Mouse (Mus musculus) hindbrain, embryonic 14.5 days (tissue): Measurements from ENCODE around the gene Baz2b. TPM values are rescaled to one million over a fixed set of nuclear protein-coding genes. Genes with fewer than 3 reads are reported as not detected.

ENCODE experiments used
- ATAC-seq: fragments of 200-750 bp; cut with Nextera tagmentation; 2 replicates; pipeline ENCODE4 v1.8.0; 2017; ENCODE audit warnings: moderate number of reproducible peaks, mild to moderate bottlenecking, moderate TSS enrichment, moderate library complexity; ENCODE audit not compliant: low FRiP score
- DNase-seq: peaks from one replicate; pipeline ENCODE4 v3.0.0-alpha.2; 2015; ENCODE audit warnings: low spot score
- H3K27ac ChIP-seq: fragments of 300-500 bp; sonication (generic); 2 replicates; pipeline ENCODE4 v1.5.1; 2014; ENCODE audit warnings: mild to moderate bottlenecking, moderate library complexity
- H3K27me3 ChIP-seq: fragments of 300-500 bp; sonication (generic); 2 replicates; pipeline ENCODE4 v1.6.1; 2014; ENCODE audit warnings: mild to moderate bottlenecking, low read length, mixed read lengths; ENCODE audit not compliant: control insufficient read depth, insufficient read depth
- H3K36me3 ChIP-seq: fragments of 300-500 bp; sonication (generic); replicated peaks from 2 replicates; pipeline ENCODE4 v1.6.1; 2014; ENCODE audit not compliant: control insufficient read depth, insufficient read depth
- H3K4me1 ChIP-seq: fragments of 300-500 bp; sonication (generic); replicated peaks from 2 replicates; pipeline ENCODE4 v1.6.1; 2014; ENCODE audit warnings: antibody characterized with exemption, low read length, mixed read lengths; ENCODE audit not compliant: control insufficient read depth, insufficient read depth
- H3K4me2 ChIP-seq: fragments of 300-500 bp; sonication (generic); replicated peaks from 2 replicates; pipeline ENCODE4 v1.6.1; 2014; ENCODE audit warnings: mild to moderate bottlenecking, moderate library complexity
- H3K4me3 ChIP-seq: fragments of 300-500 bp; sonication (generic); replicated peaks from 2 replicates; pipeline ENCODE4 v1.5.1; 2014; ENCODE audit warnings: mild to moderate bottlenecking, low read length
- H3K9ac ChIP-seq: fragments of 300-500 bp; sonication (generic); 2 replicates; pipeline ENCODE4 v1.6.1; 2014
- H3K9me3 ChIP-seq: fragments of 300-500 bp; sonication (generic); 2 replicates; pipeline ENCODE4 v1.6.1; 2016; ENCODE audit warnings: low read length; ENCODE audit not compliant: control insufficient read depth
- WGBS: fragments of 180-500 bp; shearing (Covaris S2); extraction: QIAGEN DNeasy Blood & Tissue Kit; methylation state at CpG from one replicate; pipeline ENCODE4 v1.1.7; 2014; 5-methylcytosine and 5-hydroxymethylcytosine counted together
- polyA plus RNA-seq: library from polyadenylated mRNA; unstranded; fragments of >200 nt; fragmentation: Nextera tagmentation; extraction: Ambion mirVana; gene quantifications from 2 replicates; pipeline ENCODE4 v1.2.1, GENCODE M21; 2014

The Baz2b gene
- polyA plus RNA-seq, 1 experiment from 2014 or later: 81.2 TPM

DNA sequence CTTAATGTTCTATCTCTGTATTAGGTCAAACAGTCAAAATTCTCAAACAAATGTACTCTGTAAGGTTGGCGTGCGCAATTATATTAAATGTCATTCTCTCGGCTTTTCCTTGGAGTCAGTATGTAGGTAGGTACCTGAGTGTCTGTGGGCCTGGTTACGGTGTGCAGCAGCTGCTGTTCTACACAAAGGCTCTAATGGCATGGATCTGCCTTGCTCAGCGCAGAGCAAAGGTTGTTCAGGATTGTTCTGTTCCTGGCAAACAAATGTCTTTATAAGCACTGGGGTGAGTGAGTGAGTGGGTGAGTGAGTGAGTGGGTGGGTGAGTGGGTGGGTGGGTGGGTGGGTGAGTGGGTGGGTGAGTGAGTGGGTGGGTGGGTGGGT is 206.0 kb downstream of the Baz2b start:
- H3K27ac ChIP-seq: no peak overlapping the region
- H3K4me3 ChIP-seq: no peak overlapping the region
- no peak overlapping the region for H3K9ac ChIP-seq
- H3K27me3 ChIP-seq: no peaks in the 10 kb centered on the region
- DNase-seq (no peak), ATAC-seq (no peak)
- peaks cover 38% of the 10 kb centered on the region for H3K36me3 ChIP-seq
- H3K9me3 ChIP-seq: no peaks in the 10 kb centered on the region
- WGBS: 94% methylated on average over 5 of the region's 5 CpGs
- H3K4me1 ChIP-seq: no peaks in the 10 kb centered on the region
- no peak overlapping the region for H3K4me2 ChIP-seq

DNA sequence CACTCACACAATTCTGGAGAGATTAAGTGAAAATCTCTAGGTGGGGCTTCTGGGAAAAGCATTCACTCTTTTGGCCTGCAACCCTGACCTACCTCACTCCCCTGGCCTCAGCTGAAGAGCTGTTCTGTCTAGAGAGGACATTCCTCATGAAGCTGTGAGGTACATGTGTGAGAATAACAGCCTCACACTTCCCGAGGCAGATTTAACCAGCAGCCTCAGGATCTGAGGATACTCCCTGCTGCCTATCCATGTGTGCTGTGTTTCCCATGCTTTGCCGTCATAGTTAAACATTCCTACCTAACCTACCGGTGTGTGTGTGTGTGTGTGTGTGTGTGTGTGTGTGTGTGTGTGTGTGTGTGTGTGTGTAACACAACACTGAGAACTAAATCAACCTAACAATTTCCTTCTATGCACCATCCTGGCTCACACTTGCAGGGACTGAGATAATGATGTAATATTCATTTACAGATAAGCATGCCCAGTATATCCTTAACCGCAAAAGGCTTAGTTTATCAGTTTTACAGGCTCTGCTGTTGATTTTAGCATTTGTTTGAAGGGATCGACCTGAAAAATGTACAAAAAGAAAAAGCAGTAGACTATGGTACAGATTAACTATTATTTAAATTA is 206.5 kb downstream of the Baz2b start:
- no peaks in the 10 kb centered on the region for H3K4me1 ChIP-seq
- H3K9me3 ChIP-seq: no peaks in the 10 kb centered on the region
- no peak overlapping the region for H3K9ac ChIP-seq
- H3K27me3 ChIP-seq: no peaks in the 10 kb centered on the region
- H3K4me3 ChIP-seq: no peak overlapping the region
- DNase-seq: no peak
- no peak overlapping the region for H3K27ac ChIP-seq
- 79% methylated on average over 5 of the region's 5 CpGs for whole genome bisulfite sequencing
- no peak for ATAC-seq
- peaks cover 38% of the 10 kb centered on the region for H3K36me3 ChIP-seq
- H3K4me2 ChIP-seq: no peak overlapping the region

DNA sequence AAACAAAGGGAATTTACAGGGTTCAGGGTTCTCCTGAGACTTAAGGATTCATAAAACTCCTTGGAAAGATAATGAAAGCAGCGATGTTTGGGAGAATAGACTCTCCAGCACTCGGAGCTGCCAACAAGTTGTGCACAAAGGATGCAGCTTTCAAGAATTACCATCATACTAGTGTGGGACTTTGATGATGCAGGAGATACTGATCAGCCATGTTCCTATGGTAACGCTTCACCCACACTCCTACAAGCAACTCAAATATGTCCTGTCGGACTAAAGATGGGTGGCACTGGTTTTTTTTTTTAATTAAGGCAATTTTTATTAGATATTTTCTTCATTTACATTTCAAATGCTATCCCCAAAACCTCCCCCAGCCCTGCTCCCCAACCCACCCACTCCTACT is 209.4 kb downstream of the Baz2b start:
- no peak for ATAC-seq
- Histone ChIP-seq H3K9ac (no peak overlapping the region), H3K4me3 (no peak overlapping the region), H3K4me2 (no peak overlapping the region), H3K27ac (no peak overlapping the region), H3K36me3 (peaks cover 31% of the 10 kb centered on the region), H3K9me3 (no peaks in the 10 kb centered on the region), H3K27me3 (no peaks in the 10 kb centered on the region), H3K4me1 (no peaks in the 10 kb centered on the region)
- no peak for DNase-seq
- WGBS: 91% methylated on average over 4 of the region's 4 CpGs

DNA sequence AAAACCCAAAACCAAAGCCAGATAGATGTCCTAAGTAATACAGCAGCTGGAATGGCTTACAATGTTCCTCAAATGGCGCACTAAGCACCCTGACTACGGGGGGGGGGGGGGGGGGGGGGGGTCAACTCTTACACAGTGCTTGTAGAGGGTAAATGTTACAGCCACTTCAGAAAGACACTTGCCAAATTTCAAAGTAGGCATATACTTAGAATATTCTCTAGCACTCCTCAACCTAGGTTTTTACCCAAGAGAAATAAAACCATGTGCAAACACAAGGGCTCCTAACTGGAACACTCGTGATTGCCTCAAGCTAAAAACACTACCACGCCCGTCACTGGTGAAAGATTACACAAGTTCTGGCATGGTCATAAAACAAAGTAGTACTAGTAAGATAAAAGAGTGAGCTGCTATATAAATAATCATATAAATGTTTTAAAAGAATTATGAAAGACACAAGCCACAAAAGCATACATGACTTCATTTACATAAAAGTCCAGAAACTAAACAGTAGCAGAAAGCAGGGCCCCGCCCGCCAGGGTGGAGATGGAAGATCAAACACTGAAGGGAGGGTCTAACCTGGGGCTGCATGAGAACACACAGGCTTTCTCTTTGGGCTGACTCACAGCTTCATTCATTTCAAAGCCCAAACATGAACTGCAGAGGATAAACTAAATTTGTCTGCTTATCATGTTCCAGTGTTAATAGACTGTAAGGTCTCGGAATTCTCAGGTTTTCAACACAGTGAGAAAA is 212.0 kb downstream of the Baz2b start:
- no peak for DNase-seq
- H3K27ac ChIP-seq: no peak overlapping the region
- no peak overlapping the region for H3K4me2 ChIP-seq
- peaks cover 15% of the 10 kb centered on the region for H3K36me3 ChIP-seq
- no peaks in the 10 kb centered on the region for H3K9me3 ChIP-seq
- no peaks in the 10 kb centered on the region for H3K4me1 ChIP-seq
- no peak for ATAC-seq
- H3K4me3 ChIP-seq: no peak overlapping the region
- 95% methylated on average over 8 of the region's 8 CpGs for WGBS
- no peaks in the 10 kb centered on the region for H3K27me3 ChIP-seq
- no peak overlapping the region for H3K9ac ChIP-seq

DNA sequence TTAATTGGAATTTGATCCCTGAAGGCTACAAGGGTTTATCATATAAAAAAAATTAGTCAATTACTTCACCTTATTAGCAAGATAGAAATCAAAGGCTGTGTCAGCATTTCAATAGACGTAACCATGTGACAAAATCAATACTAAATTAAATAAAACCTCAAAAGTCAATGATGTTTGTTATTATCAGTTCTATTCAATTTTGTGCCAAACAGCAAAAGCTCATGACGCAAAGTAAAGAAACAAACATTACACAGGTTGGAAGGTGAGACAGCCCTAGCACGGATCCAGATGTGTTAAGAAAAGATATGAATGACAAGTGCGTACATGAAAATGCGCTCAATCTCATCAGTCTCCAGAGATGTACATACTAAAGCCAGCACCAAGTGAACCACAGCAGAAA is 212.7 kb downstream of the Baz2b start:
- ATAC-seq: no peak
- Histone ChIP-seq H3K9me3 (no peaks in the 10 kb centered on the region), H3K36me3 (peaks cover 15% of the 10 kb centered on the region; the same call in 1 of the 2 replicates), H3K4me3 (no peak overlapping the region), H3K27ac (no peak overlapping the region), H3K4me1 (no peaks in the 10 kb centered on the region), H3K9ac (no peak overlapping the region), H3K4me2 (no peak overlapping the region), H3K27me3 (no peaks in the 10 kb centered on the region)
- DNase-seq: no peak
- 83% methylated on average over 5 of the region's 5 CpGs for WGBS

DNA sequence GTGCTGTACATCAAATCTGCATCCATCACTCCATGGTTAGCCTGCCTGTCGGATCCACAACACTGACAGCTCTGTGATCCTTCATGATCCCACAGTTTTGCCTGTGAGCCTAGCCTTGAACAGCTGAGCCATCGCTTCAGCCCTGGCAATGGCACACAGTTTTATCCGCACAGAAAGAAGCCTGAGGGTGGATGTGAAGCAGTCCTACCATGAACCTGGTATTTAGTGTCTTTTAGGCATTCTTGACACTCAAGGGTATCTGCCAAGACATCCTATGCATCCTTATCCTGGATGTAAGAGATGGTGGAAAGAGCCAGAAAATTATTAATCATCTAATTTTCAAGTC is 216.5 kb downstream of the Baz2b start:
- DNase-seq: no peak
- no peaks in the 10 kb centered on the region for H3K9me3 ChIP-seq
- H3K36me3 ChIP-seq: no peaks in the 10 kb centered on the region
- H3K4me3 ChIP-seq: no peak overlapping the region
- peak overlapping the region; percentile 28; the same call in 1 of the 2 replicates for H3K27ac ChIP-seq
- H3K4me1 ChIP-seq: no peaks in the 10 kb centered on the region; the same call in 1 of the 2 replicates
- no peak for ATAC-seq
- H3K4me2 ChIP-seq: no peak overlapping the region
- no peaks in the 10 kb centered on the region for H3K27me3 ChIP-seq
- WGBS: 60% methylated on average over 3 of the region's 3 CpGs
- H3K9ac ChIP-seq: no peak overlapping the region

DNA sequence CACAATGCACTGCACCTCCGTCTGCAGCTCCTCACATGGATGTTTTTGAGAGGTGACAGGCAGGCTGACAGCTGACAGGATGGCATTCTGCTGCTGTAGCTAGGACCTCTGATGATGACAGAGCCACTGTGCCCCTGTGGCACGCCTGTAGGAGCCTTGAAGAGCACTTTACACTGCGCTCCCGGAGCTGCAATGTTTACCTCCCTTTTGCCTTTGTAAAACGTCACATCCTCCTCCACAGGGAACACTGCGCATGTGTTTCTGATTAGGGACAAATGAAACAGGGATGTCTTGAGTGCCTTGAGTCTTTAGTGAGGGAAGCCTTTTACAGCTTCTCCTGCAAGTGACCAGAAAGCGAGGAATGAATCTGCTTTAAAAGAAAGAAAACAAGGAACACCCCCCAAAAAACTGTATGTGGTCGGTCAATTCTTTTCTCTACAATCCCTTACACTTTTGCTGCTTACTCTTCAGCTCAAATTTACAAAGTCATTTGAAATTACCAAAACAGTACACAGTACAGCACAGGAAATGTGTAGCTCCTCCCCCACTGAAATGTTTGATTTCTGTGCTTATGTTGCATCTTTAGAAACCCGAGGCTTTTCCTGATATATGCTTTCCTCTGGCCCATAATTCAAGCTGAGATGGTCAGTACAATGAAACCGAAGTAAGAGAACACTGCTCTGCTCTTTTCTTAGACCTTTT is 217.0 kb downstream of the Baz2b start:
- H3K9me3 ChIP-seq: no peaks in the 10 kb centered on the region
- no peak overlapping the region for H3K9ac ChIP-seq
- no peak overlapping the region for H3K4me2 ChIP-seq
- no peak for ATAC-seq
- H3K27ac ChIP-seq: peak overlapping the region; percentile 28; the same call in 1 of the 2 replicates
- peak; percentile 38 for DNase-seq
- H3K27me3 ChIP-seq: no peaks in the 10 kb centered on the region
- WGBS: 61% methylated on average over 10 of the region's 10 CpGs
- no peak overlapping the region for H3K4me3 ChIP-seq
- no peaks in the 10 kb centered on the region for H3K36me3 ChIP-seq
- H3K4me1 ChIP-seq: no peaks in the 10 kb centered on the region; the same call in 1 of the 2 replicates

DNA sequence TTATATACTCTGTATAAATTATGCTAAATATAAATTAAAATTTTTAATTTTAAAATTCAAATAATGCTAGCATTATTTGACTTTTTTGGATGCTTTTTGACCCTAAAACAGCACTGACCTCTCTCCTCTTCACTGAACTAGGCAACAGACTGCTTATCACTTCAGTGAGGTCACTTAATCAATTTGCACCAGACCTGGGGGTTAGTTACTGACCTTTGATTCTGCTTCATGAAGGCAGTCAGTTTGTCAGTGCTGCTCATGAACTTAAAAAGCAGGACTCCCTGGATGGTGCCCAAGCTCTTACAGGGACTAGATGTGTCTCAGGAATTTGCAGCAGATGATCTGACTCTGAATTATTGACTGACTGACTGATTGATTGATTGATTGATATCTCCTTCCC is 217.9 kb downstream of the Baz2b start:
- ATAC-seq (no peak), DNase-seq (no peak)
- no peak overlapping the region for H3K27ac ChIP-seq
- H3K4me3 ChIP-seq: no peak overlapping the region
- no peaks in the 10 kb centered on the region for H3K36me3 ChIP-seq
- H3K4me1 ChIP-seq: no peaks in the 10 kb centered on the region; the same call in 1 of the 2 replicates
- no peaks in the 10 kb centered on the region for H3K27me3 ChIP-seq
- H3K4me2 ChIP-seq: no peak overlapping the region
- no peaks in the 10 kb centered on the region for H3K9me3 ChIP-seq
- H3K9ac ChIP-seq: no peak overlapping the region

DNA sequence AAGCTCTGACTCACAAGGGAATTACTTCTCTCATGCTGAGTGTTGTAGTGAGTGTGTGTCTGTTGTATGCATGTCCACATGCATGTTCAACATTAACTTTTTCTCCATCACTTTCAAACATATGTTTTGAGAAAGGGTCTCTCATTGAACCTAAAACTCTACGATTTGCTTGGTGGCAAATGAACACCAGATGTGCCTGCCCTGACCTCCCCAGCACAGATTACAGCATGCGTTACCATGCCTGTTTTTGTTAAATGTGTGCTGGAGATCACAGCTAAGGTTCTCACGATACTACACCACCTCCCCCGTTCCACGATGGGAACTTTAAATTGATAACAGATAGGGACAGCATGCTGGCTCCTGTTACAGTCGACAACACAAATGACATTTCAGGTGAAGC is 222.1 kb downstream of the Baz2b start:
- H3K36me3 ChIP-seq: peaks cover 3% of the 10 kb centered on the region; the same call in 1 of the 2 replicates

More for the DNA sequence above, 222.1 kb downstream of the Baz2b start:
- H3K27me3 ChIP-seq: no peaks in the 10 kb centered on the region
- 60% methylated on average over 6 of the region's 6 CpGs for WGBS
- H3K9ac ChIP-seq: no peak overlapping the region
- H3K27ac ChIP-seq: no peak overlapping the region
- H3K4me1 ChIP-seq: no peaks in the 10 kb centered on the region; the same call in 1 of the 2 replicates
- no peaks in the 10 kb centered on the region for H3K9me3 ChIP-seq
- H3K4me3 ChIP-seq: no peak overlapping the region
- no peak overlapping the region for H3K4me2 ChIP-seq
- no peak for DNase-seq
- ATAC-seq: no peak
